Mouse (Mus musculus): Measurements from ENCODE around the gene Bmpr1b.

DNA sequence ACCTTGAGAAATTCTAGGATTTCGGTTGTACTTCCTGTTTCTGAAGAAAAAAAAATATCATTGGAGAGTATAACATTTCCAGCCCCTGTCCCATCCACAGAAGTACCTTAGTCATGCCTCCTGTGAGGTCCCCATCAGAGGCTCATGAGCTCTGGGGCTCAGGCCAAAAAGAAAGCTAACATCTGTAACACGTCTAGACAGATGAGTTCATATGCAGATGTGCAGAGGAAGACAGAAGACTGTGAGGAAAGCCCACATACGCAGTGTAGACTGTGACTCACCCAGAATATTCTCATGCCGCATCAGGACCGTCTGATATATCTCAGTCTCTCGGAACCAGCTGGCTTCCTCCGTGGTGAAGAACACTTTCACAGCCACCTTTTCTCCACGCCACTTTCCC is 312.1 kb downstream of the Bmpr1b start:
- TF ChIP-seq CTCF (conservative IDR thresholded peaks at IDR 0.05 in 1 of 2, IDR thresholded peaks at IDR 0.05 in 1 of 2; ENCODE audit: low read depth in 2 of 2, low read length in 2 of 2): no peak
- TF ChIP-seq HCFC1 (IDR thresholded peaks at IDR 0.05; ENCODE audit: low read depth, low read length): no peak
- TF ChIP-seq ZNF384 (IDR thresholded peaks at IDR 0.05; ENCODE audit: low read depth, low read length): no peak
- TF ChIP-seq CHD2 (IDR thresholded peaks at IDR 0.05; ENCODE audit: low read length): no peak
- no peak for TF ChIP-seq POLR2A (IDR thresholded peaks at IDR 0.05; ENCODE audit: low read depth, low read length)
- no peak for TF ChIP-seq PAX5 (IDR thresholded peaks at IDR 0.05; ENCODE audit: low read length)
- no peak for TF ChIP-seq E2F4 (IDR thresholded peaks at IDR 0.05; ENCODE audit: insufficient replicate concordance, low read depth, low read length)
- TF ChIP-seq TBP (conservative IDR thresholded peaks at IDR 0.05; ENCODE audit: low read depth, low read length): no peak
- no peak for TF ChIP-seq RAD21 (IDR thresholded peaks at IDR 0.05; ENCODE audit: low read depth, low read length)
- TF ChIP-seq ZKSCAN1 (IDR thresholded peaks at IDR 0.05; ENCODE audit: borderline replicate concordance, low read depth, low read length): no peak
- no peak for TF ChIP-seq SIN3A (IDR thresholded peaks at IDR 0.05; ENCODE audit: low read length)

Data from CH12.LX (cell line).